Mouse (Mus musculus): ENCODE measurements around the gene Tmem62. TPM values are rescaled to one million over a fixed set of nuclear protein-coding genes. Genes with fewer than 3 reads are reported as not detected.
"Not testable (repeated sequence)": the region's sequence is repeated elsewhere in the genome, so short reads cannot be mapped to it uniquely, and the experiment has no call there.

Tmem62 gene
- polyA plus RNA-seq, 1 experiment from 2014 or later: 3.9 TPM

GRCm38 (mm10) chr2:121038851-121039250, 62.0 kb downstream of the Tmem62 start:
- H3K27ac ChIP-seq (replicated peaks in 1 of 2; ENCODE audit: control insufficient read depth in 1 of 2, insufficient read depth in 1 of 2, low read depth in 2 of 2, low read length in 2 of 2); H3K36me3 ChIP-seq (ENCODE audit: control insufficient read depth, insufficient read depth, low read length); H3K9ac ChIP-seq (ENCODE audit: low read length); H3K9me3 ChIP-seq (ENCODE audit: control insufficient read depth, low read length); H3K27me3 ChIP-seq (ENCODE audit: control insufficient read depth, insufficient read depth, low read length); H3K4me2 ChIP-seq (ENCODE audit: low read length); ATAC-seq (ENCODE audit: insufficient number of reproducible peaks, insufficient read depth, low FRiP score, low read depth); H3K4me1 ChIP-seq (ENCODE audit: control insufficient read depth in 2 of 2, insufficient read depth in 2 of 2, low read length in 2 of 2); H3K4me3 ChIP-seq (ENCODE audit: control insufficient read depth in 1 of 2, insufficient read depth in 1 of 2, low read depth in 1 of 2, low read length in 2 of 2): not testable (repeated sequence)
- WGBS: 79% methylated on average over 1 of the region's 1 CpGs

- no peaks in the 10 kb centered on the region for H3K36me3 ChIP-seq (ENCODE audit: control insufficient read depth, insufficient read depth, low read length)
- no peak for ATAC-seq (ENCODE audit: insufficient number of reproducible peaks, insufficient read depth, low FRiP score, low read depth)
- H3K4me1 ChIP-seq (ENCODE audit: control insufficient read depth in 2 of 2, insufficient read depth in 2 of 2, low read length in 2 of 2): peaks cover 0 to 2% of the 10 kb centered on the region in 2 experiments; a peak in 1 of 4 replicates
- no peak overlapping the region for H3K4me3 ChIP-seq (ENCODE audit: control insufficient read depth in 1 of 2, insufficient read depth in 1 of 2, low read depth in 1 of 2, low read length in 2 of 2)
- H3K4me2 ChIP-seq (ENCODE audit: low read length): no peak overlapping the region
- WGBS: 91% methylated on average over 1 of the region's 1 CpGs
- no peaks in the 10 kb centered on the region for H3K27me3 ChIP-seq (ENCODE audit: control insufficient read depth, insufficient read depth, low read length)
- no peaks in the 10 kb centered on the region for H3K9me3 ChIP-seq (ENCODE audit: control insufficient read depth, low read length)
- no peak overlapping the region for H3K27ac ChIP-seq (replicated peaks in 1 of 2; ENCODE audit: control insufficient read depth in 1 of 2, insufficient read depth in 1 of 2, low read depth in 2 of 2, low read length in 2 of 2)
- no peak overlapping the region for H3K9ac ChIP-seq (ENCODE audit: low read length)
Measured at GRCm38 (mm10) chr2:121039382-121039781, 62.6 kb downstream of the Tmem62 start.

- WGBS: 34% methylated on average over 5 of the region's 5 CpGs
- H3K27ac ChIP-seq (replicated peaks in 1 of 2; ENCODE audit: control insufficient read depth in 1 of 2, insufficient read depth in 1 of 2, low read depth in 2 of 2, low read length in 2 of 2): no peak overlapping the region
- H3K4me3 ChIP-seq (ENCODE audit: control insufficient read depth in 1 of 2, insufficient read depth in 1 of 2, low read depth in 1 of 2, low read length in 2 of 2): no peak overlapping the region
- H3K27me3 ChIP-seq (ENCODE audit: control insufficient read depth, insufficient read depth, low read length): no peaks in the 10 kb centered on the region
- H3K4me1 ChIP-seq (ENCODE audit: control insufficient read depth in 2 of 2, insufficient read depth in 2 of 2, low read length in 2 of 2): peaks cover 0 to 2% of the 10 kb centered on the region in 2 experiments; a peak in 1 of 4 replicates
- ATAC-seq (ENCODE audit: insufficient number of reproducible peaks, insufficient read depth, low FRiP score, low read depth): no peak
- no peaks in the 10 kb centered on the region for H3K9me3 ChIP-seq (ENCODE audit: control insufficient read depth, low read length)
- H3K4me2 ChIP-seq (ENCODE audit: low read length): no peak overlapping the region
- no peak overlapping the region for H3K9ac ChIP-seq (ENCODE audit: low read length)
- no peaks in the 10 kb centered on the region for H3K36me3 ChIP-seq (ENCODE audit: control insufficient read depth, insufficient read depth, low read length)
Measured at GRCm38 (mm10) chr2:121041098-121041497, 64.3 kb downstream of the Tmem62 start.

- ATAC-seq (ENCODE audit: insufficient number of reproducible peaks, insufficient read depth, low FRiP score, low read depth): no peak
- Histone ChIP-seq H3K9me3 (ENCODE audit: control insufficient read depth, low read length) (no peaks in the 10 kb centered on the region), H3K4me2 (ENCODE audit: low read length) (no peak overlapping the region), H3K9ac (ENCODE audit: low read length) (no peak overlapping the region), H3K36me3 (ENCODE audit: control insufficient read depth, insufficient read depth, low read length) (no peaks in the 10 kb centered on the region), H3K27ac (replicated peaks in 1 of 2; ENCODE audit: control insufficient read depth in 1 of 2, insufficient read depth in 1 of 2, low read depth in 2 of 2, low read length in 2 of 2) (no peak overlapping the region), H3K4me3 (ENCODE audit: control insufficient read depth in 1 of 2, insufficient read depth in 1 of 2, low read depth in 1 of 2, low read length in 2 of 2) (no peak overlapping the region), H3K27me3 (ENCODE audit: control insufficient read depth, insufficient read depth, low read length) (no peaks in the 10 kb centered on the region), H3K4me1 (ENCODE audit: control insufficient read depth in 2 of 2, insufficient read depth in 2 of 2, low read length in 2 of 2) (no peaks in the 10 kb centered on the region)
- WGBS: 69% methylated on average over 4 of the region's 4 CpGs
Measured at GRCm38 (mm10) chr2:121045653-121046052, 68.8 kb downstream of the Tmem62 start.

- H3K9me3 ChIP-seq (ENCODE audit: control insufficient read depth, low read length): no peaks in the 10 kb centered on the region
- H3K4me1 ChIP-seq (ENCODE audit: control insufficient read depth in 2 of 2, insufficient read depth in 2 of 2, low read length in 2 of 2): no peaks in the 10 kb centered on the region
- H3K36me3 ChIP-seq (ENCODE audit: control insufficient read depth, insufficient read depth, low read length): no peaks in the 10 kb centered on the region
- no peak overlapping the region for H3K9ac ChIP-seq (ENCODE audit: low read length)
- ATAC-seq (ENCODE audit: insufficient number of reproducible peaks, insufficient read depth, low FRiP score, low read depth): no peak
- H3K27ac ChIP-seq (replicated peaks in 1 of 2; ENCODE audit: control insufficient read depth in 1 of 2, insufficient read depth in 1 of 2, low read depth in 2 of 2, low read length in 2 of 2): no peak overlapping the region
- H3K27me3 ChIP-seq (ENCODE audit: control insufficient read depth, insufficient read depth, low read length): no peaks in the 10 kb centered on the region
- H3K4me2 ChIP-seq (ENCODE audit: low read length): no peak overlapping the region
- H3K4me3 ChIP-seq (ENCODE audit: control insufficient read depth in 1 of 2, insufficient read depth in 1 of 2, low read depth in 1 of 2, low read length in 2 of 2): no peak overlapping the region
- WGBS: 80% methylated on average over 5 of the region's 5 CpGs
Measured at GRCm38 (mm10) chr2:121052176-121052575, 75.4 kb downstream of the Tmem62 start.

GRCm38 (mm10) chr2:121054060-121054459, 77.2 kb downstream of the Tmem62 start:
- H3K4me1 ChIP-seq (ENCODE audit: control insufficient read depth in 2 of 2, insufficient read depth in 2 of 2, low read length in 2 of 2): no peaks in the 10 kb centered on the region
- H3K4me2 ChIP-seq (ENCODE audit: low read length): no peak overlapping the region
- no peaks in the 10 kb centered on the region for H3K9me3 ChIP-seq (ENCODE audit: control insufficient read depth, low read length)
- ATAC-seq (ENCODE audit: insufficient number of reproducible peaks, insufficient read depth, low FRiP score, low read depth): no peak
- H3K27me3 ChIP-seq (ENCODE audit: control insufficient read depth, insufficient read depth, low read length): no peaks in the 10 kb centered on the region
- WGBS: 43% methylated on average over 2 of the region's 2 CpGs
- no peak overlapping the region for H3K9ac ChIP-seq (ENCODE audit: low read length)
- H3K36me3 ChIP-seq (ENCODE audit: control insufficient read depth, insufficient read depth, low read length): no peaks in the 10 kb centered on the region
- H3K4me3 ChIP-seq (ENCODE audit: control insufficient read depth in 1 of 2, insufficient read depth in 1 of 2, low read depth in 1 of 2, low read length in 2 of 2): no peak overlapping the region
- H3K27ac ChIP-seq (replicated peaks in 1 of 2; ENCODE audit: control insufficient read depth in 1 of 2, insufficient read depth in 1 of 2, low read depth in 2 of 2, low read length in 2 of 2): no peak overlapping the region

- 74% methylated on average over 6 of the region's 6 CpGs for WGBS
- Histone ChIP-seq H3K9me3 (ENCODE audit: control insufficient read depth, low read length) (no peaks in the 10 kb centered on the region), H3K27ac (replicated peaks in 1 of 2; ENCODE audit: control insufficient read depth in 1 of 2, insufficient read depth in 1 of 2, low read depth in 2 of 2, low read length in 2 of 2) (no peak overlapping the region), H3K4me2 (ENCODE audit: low read length) (no peak overlapping the region), H3K4me1 (ENCODE audit: control insufficient read depth in 2 of 2, insufficient read depth in 2 of 2, low read length in 2 of 2) (no peaks in the 10 kb centered on the region), H3K9ac (ENCODE audit: low read length) (no peak overlapping the region), H3K4me3 (ENCODE audit: control insufficient read depth in 1 of 2, insufficient read depth in 1 of 2, low read depth in 1 of 2, low read length in 2 of 2) (no peak overlapping the region), H3K36me3 (ENCODE audit: control insufficient read depth, insufficient read depth, low read length) (no peaks in the 10 kb centered on the region), H3K27me3 (ENCODE audit: control insufficient read depth, insufficient read depth, low read length) (no peaks in the 10 kb centered on the region)
- ATAC-seq (ENCODE audit: insufficient number of reproducible peaks, insufficient read depth, low FRiP score, low read depth): no peak
Measured at GRCm38 (mm10) chr2:121055915-121056314, 79.1 kb downstream of the Tmem62 start.
